Mouse (Mus musculus) hindbrain, embryonic 15.5 days (tissue): ENCODE measurements around the gene Kank1. TPM values are rescaled to one million over a fixed set of nuclear protein-coding genes. Genes with fewer than 3 reads are reported as not detected.
A peak's percentile ranks its signal among the peaks of the same experiment; 100 is the strongest.

Source experiments
- ATAC-seq: fragments of 200-750 bp; cut with Nextera tagmentation; 2 replicates; pipeline ENCODE4 v1.8.0; 2017; ENCODE audit warnings: low read depth, moderate number of reproducible peaks, moderate TSS enrichment; ENCODE audit not compliant: low FRiP score
- H3K27ac ChIP-seq: fragments of 300-500 bp; sonication (generic); replicated peaks from 2 replicates; pipeline ENCODE4 v1.5.1; 2015; ENCODE audit warnings: mild to moderate bottlenecking, inconsistent platforms
- H3K27me3 ChIP-seq: fragments of 300-500 bp; sonication (generic); 2 replicates; pipeline ENCODE4 v1.6.1; 2015; ENCODE audit warnings: control low read depth, inconsistent platforms
- H3K36me3 ChIP-seq: fragments of 300-500 bp; sonication (generic); 2 replicates; pipeline ENCODE4 v1.6.1; 2015; ENCODE audit warnings: control low read depth, inconsistent platforms
- H3K4me1 ChIP-seq: fragments of 300-500 bp; sonication (generic); replicated peaks from 2 replicates; pipeline ENCODE4 v1.6.1; 2015; ENCODE audit warnings: control low read depth, inconsistent platforms
- H3K4me2 ChIP-seq: fragments of 300-500 bp; sonication (generic); 2 replicates; pipeline ENCODE4 v1.6.1; 2015; ENCODE audit warnings: moderate library complexity, mild to moderate bottlenecking, inconsistent platforms
- H3K4me3 ChIP-seq: fragments of 300-500 bp; sonication (generic); 2 replicates; pipeline ENCODE4 v1.5.1; 2015; ENCODE audit warnings: mild to moderate bottlenecking, inconsistent platforms
- H3K9ac ChIP-seq: fragments of 300-500 bp; sonication (generic); 2 replicates; pipeline ENCODE4 v1.6.1; 2015; ENCODE audit warnings: inconsistent platforms
- H3K9me3 ChIP-seq: fragments of 300-500 bp; sonication (generic); 2 replicates; pipeline ENCODE4 v1.6.1; 2016; ENCODE audit warnings: control low read depth, inconsistent platforms
- WGBS: fragments of 180-500 bp; shearing (Covaris S2); methylation state at CpG from one replicate; pipeline ENCODE4 v1.1.7; 2015; 5-methylcytosine and 5-hydroxymethylcytosine counted together
- polyA plus RNA-seq: library from polyadenylated mRNA; unstranded; fragments of >200 nt; fragmentation: Nextera tagmentation; extraction: Ambion mirVana; gene quantifications from 2 replicates; pipeline ENCODE4 v1.2.1, GENCODE M21; 2015

Kank1 gene
- polyA plus RNA-seq, 1 experiment from 2014 or later = 10.4 TPM

GRCm38 (mm10) chr19:25324265-25324664 lies 87.5 kb downstream of the Kank1 start:
- ATAC-seq = no peak
- H3K9ac ChIP-seq = no peak overlapping the region
- no peak overlapping the region for H3K4me3 ChIP-seq
- no peaks in the 10 kb centered on the region for H3K36me3 ChIP-seq
- H3K4me2 ChIP-seq = no peak overlapping the region
- no peaks in the 10 kb centered on the region for H3K27me3 ChIP-seq
- no peaks in the 10 kb centered on the region for H3K9me3 ChIP-seq
- H3K4me1 ChIP-seq = peaks cover 9% of the 10 kb centered on the region
- H3K27ac ChIP-seq = no peak overlapping the region
- WGBS = 62% methylated on average over 7 of the region's 7 CpGs

GRCm38 (mm10) chr19:25325113-25326001 lies 88.6 kb downstream of the Kank1 start:
- ATAC-seq = peak; percentile 66
- H3K27ac ChIP-seq = peak overlapping the region; percentile 59

GRCm38 (mm10) chr19:25326002-25326300 lies 89.2 kb downstream of the Kank1 start:
- 65% methylated on average over 4 of the region's 4 CpGs for WGBS
- no peaks in the 10 kb centered on the region for H3K36me3 ChIP-seq
- no peak overlapping the region for H3K4me3 ChIP-seq
- peak overlapping the region; percentile 59; the same call in 1 of the 2 replicates for H3K27ac ChIP-seq
- no peak overlapping the region for H3K9ac ChIP-seq
- H3K9me3 ChIP-seq = no peaks in the 10 kb centered on the region
- no peaks in the 10 kb centered on the region for H3K27me3 ChIP-seq
- H3K4me2 ChIP-seq = no peak overlapping the region
- peaks cover 9% of the 10 kb centered on the region for H3K4me1 ChIP-seq
- no peak for ATAC-seq

More at GRCm38 (mm10) chr19:25325113-25326001, 88.6 kb downstream of the Kank1 start:
- peaks cover 9% of the 10 kb centered on the region for H3K4me1 ChIP-seq
- H3K9me3 ChIP-seq = no peaks in the 10 kb centered on the region
- 56% methylated on average over 9 of the region's 9 CpGs for WGBS
- H3K36me3 ChIP-seq = no peaks in the 10 kb centered on the region
- no peak overlapping the region for H3K4me3 ChIP-seq
- no peak overlapping the region for H3K4me2 ChIP-seq
- no peaks in the 10 kb centered on the region for H3K27me3 ChIP-seq
- no peak overlapping the region for H3K9ac ChIP-seq

GRCm38 (mm10) chr19:25327633-25328032 lies 90.9 kb downstream of the Kank1 start:
- no peak for ATAC-seq
- Histone ChIP-seq H3K9ac (no peak overlapping the region), H3K4me2 (no peak overlapping the region), H3K36me3 (no peaks in the 10 kb centered on the region), H3K27me3 (no peaks in the 10 kb centered on the region), H3K4me1 (peaks cover 9% of the 10 kb centered on the region), H3K27ac (no peak overlapping the region), H3K9me3 (no peaks in the 10 kb centered on the region), H3K4me3 (no peak overlapping the region)
- 79% methylated on average over 6 of the region's 6 CpGs for WGBS

- H3K4me3 ChIP-seq = no peak overlapping the region
- WGBS = 68% methylated on average over 3 of the region's 3 CpGs
These were observed 97.6 kb downstream of the Kank1 start for GRCm38 (mm10) chr19:25334360-25334759.

GRCm38 (mm10) chr19:25336731-25337130 lies 100.0 kb downstream of the Kank1 start:
- Histone ChIP-seq H3K27ac (no peak overlapping the region), H3K36me3 (no peaks in the 10 kb centered on the region), H3K9ac (no peak overlapping the region), H3K27me3 (no peaks in the 10 kb centered on the region), H3K4me2 (no peak overlapping the region), H3K4me1 (peaks cover 8% of the 10 kb centered on the region), H3K4me3 (no peak overlapping the region), H3K9me3 (no peaks in the 10 kb centered on the region)
- no peak for ATAC-seq
- WGBS = 91% methylated on average over 8 of the region's 8 CpGs

More at GRCm38 (mm10) chr19:25334360-25334759, 97.6 kb downstream of the Kank1 start:
- H3K36me3 ChIP-seq = no peaks in the 10 kb centered on the region
- H3K27ac ChIP-seq = no peak overlapping the region
- no peaks in the 10 kb centered on the region for H3K9me3 ChIP-seq
- H3K27me3 ChIP-seq = no peaks in the 10 kb centered on the region
- no peak overlapping the region for H3K9ac ChIP-seq
- no peak for ATAC-seq
- H3K4me2 ChIP-seq = no peak overlapping the region
- no peaks in the 10 kb centered on the region for H3K4me1 ChIP-seq

GRCm38 (mm10) chr19:25340630-25341620 lies 104.2 kb downstream of the Kank1 start:
- Histone ChIP-seq H3K4me2 (no peak overlapping the region; the same call in 1 of the 2 replicates), H3K4me3 (no peak overlapping the region), H3K36me3 (no peaks in the 10 kb centered on the region), H3K27me3 (no peaks in the 10 kb centered on the region), H3K27ac (no peak overlapping the region), H3K9me3 (no peaks in the 10 kb centered on the region), H3K9ac (no peak overlapping the region), H3K4me1 (peaks cover 20% of the 10 kb centered on the region)
- ATAC-seq = peak; percentile 78; the same call in 1 of the 2 replicates
- WGBS = 45% methylated on average over 11 of the region's 11 CpGs

- H3K4me1 ChIP-seq = peaks cover 20% of the 10 kb centered on the region
- H3K36me3 ChIP-seq = no peaks in the 10 kb centered on the region
- no peak overlapping the region for H3K4me2 ChIP-seq
- H3K9ac ChIP-seq = no peak overlapping the region
- H3K9me3 ChIP-seq = no peaks in the 10 kb centered on the region
- WGBS = 70% methylated on average over 5 of the region's 5 CpGs
- no peak overlapping the region for H3K27ac ChIP-seq
- no peak overlapping the region for H3K4me3 ChIP-seq
- ATAC-seq = no peak
- no peaks in the 10 kb centered on the region for H3K27me3 ChIP-seq
These were observed 105.3 kb downstream of the Kank1 start for GRCm38 (mm10) chr19:25342026-25342425.

GRCm38 (mm10) chr19:25343657-25344322 lies 107.0 kb downstream of the Kank1 start:
- peaks cover 20% of the 10 kb centered on the region for H3K4me1 ChIP-seq
- WGBS = 47% methylated on average over 16 of the region's 16 CpGs
- H3K9ac ChIP-seq = no peak overlapping the region
- no peak overlapping the region for H3K27ac ChIP-seq
- H3K4me2 ChIP-seq = peak overlapping the region; percentile 35
- H3K4me3 ChIP-seq = no peak overlapping the region
- no peak for ATAC-seq
- no peaks in the 10 kb centered on the region for H3K36me3 ChIP-seq
- H3K27me3 ChIP-seq = no peaks in the 10 kb centered on the region
- no peaks in the 10 kb centered on the region for H3K9me3 ChIP-seq

GRCm38 (mm10) chr19:25344371-25344770 lies 107.6 kb downstream of the Kank1 start:
- H3K4me2 ChIP-seq = no peak overlapping the region
- H3K9me3 ChIP-seq = no peaks in the 10 kb centered on the region
- peaks cover 20% of the 10 kb centered on the region for H3K4me1 ChIP-seq
- ATAC-seq = no peak
- H3K27me3 ChIP-seq = no peaks in the 10 kb centered on the region
- 47% methylated on average over 6 of the region's 6 CpGs for WGBS
- H3K27ac ChIP-seq = no peak overlapping the region
- H3K9ac ChIP-seq = no peak overlapping the region
- no peaks in the 10 kb centered on the region for H3K36me3 ChIP-seq
- no peak overlapping the region for H3K4me3 ChIP-seq

- Histone ChIP-seq H3K4me2 (no peak overlapping the region), H3K4me3 (no peak overlapping the region), H3K27ac (no peak overlapping the region), H3K27me3 (no peaks in the 10 kb centered on the region), H3K4me1 (peaks cover 18% of the 10 kb centered on the region), H3K9ac (no peak overlapping the region), H3K36me3 (no peaks in the 10 kb centered on the region), H3K9me3 (no peaks in the 10 kb centered on the region)
- WGBS = 96% methylated on average over 5 of the region's 5 CpGs
- no peak for ATAC-seq
These were observed 109.2 kb downstream of the Kank1 start for GRCm38 (mm10) chr19:25345972-25346371.
